Mouse (Mus musculus): ENCODE measurements at regions not wholly inside any gene's neighbourhood (a gene's known extent, or its start where the extent isn't known, plus 50 kb on each side); places are given as distances from the start of the nearest gene placed in this dataset.
A peak's percentile ranks its signal among the peaks of the same experiment; 100 is the strongest.

DNA sequence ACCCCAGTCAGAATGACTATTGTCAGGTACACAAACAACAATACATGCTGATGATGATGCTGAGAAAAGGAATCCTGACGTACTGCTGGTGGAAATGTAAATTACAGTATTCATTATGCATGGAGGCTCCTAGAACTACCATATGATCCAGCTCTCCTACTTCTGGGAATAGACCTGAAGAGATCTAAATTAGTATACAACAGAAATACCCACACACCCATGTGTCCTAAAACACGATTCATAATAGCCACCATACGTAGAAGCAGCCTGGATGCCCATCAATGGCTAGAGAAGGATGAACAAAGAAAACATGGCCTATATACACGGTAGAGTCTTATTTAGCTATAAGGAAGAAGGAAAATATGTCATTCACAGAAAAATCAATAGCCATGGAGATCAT is 82.3 kb upstream of the Ttc14 start:
- Histone ChIP-seq H3K27me3 (ENCODE audit: insufficient read depth, poor library complexity, severe bottlenecking) (no peaks in the 10 kb centered on the region), H3K9me3 (no peaks in the 10 kb centered on the region), H3K27ac (no peak overlapping the region), H3K36me3 (no peaks in the 10 kb centered on the region), H3K4me1 (no peaks in the 10 kb centered on the region), H3K4me3 (no peak overlapping the region)
- no peak for DNase-seq (ENCODE audit: low spot score)
- 84% methylated on average over 4 of the region's 4 CpGs for WGBS

- no peak for DNase-seq (ENCODE audit: low spot score)
- 83% methylated on average over 1 of the region's 1 CpGs for WGBS
- H3K4me3 ChIP-seq, result no peak overlapping the region
These were observed 71.7 kb upstream of the Ttc14 start for GRCm38 (mm10) chr3:33727915-33728314.

GRCm38 (mm10) chr3:33730364-33730763 is 69.3 kb upstream of the Ttc14 start:
- Histone ChIP-seq H3K27me3 (ENCODE audit: insufficient read depth, poor library complexity, severe bottlenecking) (no peaks in the 10 kb centered on the region), H3K4me3 (no peak overlapping the region), H3K4me1 (no peaks in the 10 kb centered on the region), H3K9me3 (no peaks in the 10 kb centered on the region), H3K27ac (no peak overlapping the region), H3K36me3 (no peaks in the 10 kb centered on the region)
- DNase-seq (ENCODE audit: low spot score), result no peak
- WGBS, result 77% methylated on average over 4 of the region's 4 CpGs

More at GRCm38 (mm10) chr3:33727915-33728314, 71.7 kb upstream of the Ttc14 start:
- no peaks in the 10 kb centered on the region for H3K36me3 ChIP-seq
- no peak overlapping the region for H3K27ac ChIP-seq
- no peaks in the 10 kb centered on the region for H3K9me3 ChIP-seq
- H3K4me1 ChIP-seq, result no peaks in the 10 kb centered on the region
- H3K27me3 ChIP-seq (ENCODE audit: insufficient read depth, poor library complexity, severe bottlenecking), result no peaks in the 10 kb centered on the region

DNA sequence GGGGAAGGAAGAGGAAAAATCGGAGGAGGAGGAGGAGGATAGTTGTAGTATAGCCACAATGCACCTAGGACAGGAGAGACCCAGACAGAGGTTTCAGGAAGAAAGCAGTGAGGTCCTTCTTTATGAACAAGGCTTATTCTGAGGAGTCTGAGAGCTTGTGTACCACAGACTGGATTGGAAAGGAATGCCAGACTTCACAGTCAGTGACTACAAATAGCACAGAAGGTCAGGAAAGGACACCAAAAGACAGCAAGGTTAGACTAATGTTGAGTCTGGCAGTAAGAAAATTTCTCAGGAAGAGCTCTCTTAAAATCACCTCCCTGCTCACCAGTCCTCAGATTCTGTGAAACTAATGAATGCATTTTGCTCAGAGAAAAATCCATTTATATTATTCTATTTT is 62.1 kb upstream of the Ttc14 start:
- DNase-seq (ENCODE audit: low spot score), result no peak
- WGBS, result 62% methylated on average over 1 of the region's 1 CpGs
- no peaks in the 10 kb centered on the region for H3K36me3 ChIP-seq
- peaks cover 3% of the 10 kb centered on the region; the same call in 1 of the 2 replicates for H3K4me1 ChIP-seq
- 0 out of 2 replicates have a peak overlapping the region, but pooled peaks have one; percentile 39 for H3K27ac ChIP-seq
- H3K27me3 ChIP-seq (ENCODE audit: insufficient read depth, poor library complexity, severe bottlenecking), result no peaks in the 10 kb centered on the region
- H3K9me3 ChIP-seq, result no peaks in the 10 kb centered on the region
- no peak overlapping the region for H3K4me3 ChIP-seq

DNA sequence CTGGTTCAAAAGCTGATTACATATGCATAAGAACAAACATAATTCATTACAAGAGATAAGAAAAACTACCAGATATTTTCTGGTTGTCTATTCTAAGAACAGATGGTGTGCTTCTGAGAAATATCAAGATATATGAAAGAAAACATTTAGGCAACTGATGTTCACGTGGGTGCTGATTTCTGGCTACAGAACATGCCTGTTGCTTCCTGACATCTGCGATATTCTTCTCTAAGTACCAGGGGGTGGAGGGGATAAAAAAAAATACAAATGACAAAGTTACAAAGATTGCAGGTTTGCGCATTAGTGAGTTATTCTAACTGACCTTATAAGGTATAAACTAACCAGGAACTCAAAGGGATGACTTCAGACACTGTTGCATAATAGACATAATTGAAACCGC is 57.5 kb upstream of the Ttc14 start:
- 91% methylated on average over 4 of the region's 4 CpGs for WGBS
- H3K4me1 ChIP-seq, result peaks cover 3% of the 10 kb centered on the region; the same call in 1 of the 2 replicates
- H3K27ac ChIP-seq, result no peak overlapping the region
- no peaks in the 10 kb centered on the region for H3K36me3 ChIP-seq
- DNase-seq (ENCODE audit: low spot score), result no peak
- no peaks in the 10 kb centered on the region for H3K9me3 ChIP-seq
- H3K27me3 ChIP-seq (ENCODE audit: insufficient read depth, poor library complexity, severe bottlenecking), result no peaks in the 10 kb centered on the region
- H3K4me3 ChIP-seq, result no peak overlapping the region

All from heart, embryonic 10.5 days (tissue).